ENCODE assay signal across 14 mouse cellular contexts in genomic region chr7:116457391-116457790, GRCm38 (mm10). TPM values are rescaled to one million over a fixed set of nuclear protein-coding genes. Genes with fewer than 3 reads are reported as not detected.
A peak's percentile ranks its signal among the peaks of the same experiment; 100 is the strongest.
DNase-seq lines count a peak whose midpoint lies in the region; ATAC-seq lines count a peak whose summit lies in the region.
"Had no signal": no experiment of that assay in that cellular context is flagged by ENCODE, and none has a peak within 500 bp of the region (broad histone marks: within the 10 kb centered on the region; RNA-seq: fewer than 3 reads in every experiment).

No protein-coding gene starts in this region.

- no peak overlapping the region for H3K9ac ChIP-seq in forebrain, embryonic 16.5 days (replicated peaks; ENCODE audit: low read depth, low read length)
- H3K9ac ChIP-seq: forebrain, embryonic 15.5 days; neural tube, embryonic 15.5 days had no signal

- no peak for ATAC-seq in forebrain, embryonic 16.5 days
- ATAC-seq: forebrain, embryonic 15.5 days; inflammation-experienced regulatory T-cells, adult 6 months had no signal

- H3K36me3 ChIP-seq in forebrain, embryonic 16.5 days (ENCODE audit: control insufficient read depth, insufficient read depth): no peaks in the 10 kb centered on the region
- H3K36me3 ChIP-seq: forebrain, embryonic 15.5 days; neural tube, embryonic 15.5 days had no signal

- H3K4me3 ChIP-seq in forebrain, embryonic 16.5 days (replicated peaks; ENCODE audit: low read length): no peak overlapping the region
- H3K4me3 ChIP-seq: forebrain, embryonic 15.5 days; neural tube, embryonic 15.5 days had no signal

- no peaks in the 10 kb centered on the region for H3K27me3 ChIP-seq in forebrain, embryonic 16.5 days (replicated peaks; ENCODE audit: control insufficient read depth, insufficient read depth, low read length)
- H3K27me3 ChIP-seq: forebrain, embryonic 15.5 days; neural tube, embryonic 15.5 days had no signal

- no peaks in the 10 kb centered on the region for H3K9me3 ChIP-seq in forebrain, embryonic 16.5 days (ENCODE audit: control insufficient read depth, low read length)
- H3K9me3 ChIP-seq: forebrain, embryonic 15.5 days; neural tube, embryonic 15.5 days had no signal

- H3K4me2 ChIP-seq in forebrain, embryonic 16.5 days (ENCODE audit: low read length): no peak overlapping the region
- H3K4me2 ChIP-seq: forebrain, embryonic 15.5 days; neural tube, embryonic 15.5 days had no signal

- WGBS in forebrain, embryonic 16.5 days: 84% methylated on average over 6 of the region's 6 CpGs

- peak; percentile 11 for DNase-seq in gastrocnemius, postnatal 25 days
- no peak for DNase-seq in gastrocnemius, postnatal 4 days (ENCODE audit: low spot score in 2 of 2)
- peak; percentile 16 to 37 for DNase-seq in kidney, postnatal 4 days
- DNase-seq in kidney, adult 18-20 months: no peak
- DNase-seq in fibroblast of lung, adult 2 months (ENCODE audit: low read depth): peak; percentile 30
- peak; percentile 45 to 75 for DNase-seq in lung, postnatal 4 days
- no peak for DNase-seq in thymus, postnatal 25 days
- DNase-seq: adrenal gland, postnatal 36 days; gastrocnemius, postnatal 14 days; liver had no signal

- no peak overlapping the region for H3K27ac ChIP-seq in forebrain, embryonic 16.5 days (ENCODE audit: low read length)
- H3K27ac ChIP-seq: forebrain, embryonic 15.5 days; neural tube, embryonic 15.5 days had no signal

- H3K4me1 ChIP-seq in forebrain, embryonic 16.5 days (replicated peaks; ENCODE audit: control insufficient read depth, insufficient read depth, low read length): no peaks in the 10 kb centered on the region
- H3K4me1 ChIP-seq: forebrain, embryonic 15.5 days; neural tube, embryonic 15.5 days had no signal

RNA-seq across cellular contexts. Expression of gene Pik3c2a, which starts 14.1 kb away (rescaled TPM):
- total RNA-seq in gastrocnemius, postnatal 25 days (2021): 1 to 10 TPM; 6.4 to 6.9 TPM
- total RNA-seq in gastrocnemius, postnatal 4 days (2021): 10 to 100 TPM; 18.3 to 20.3 TPM
- 16.8 and 21.0 TPM in 2 replicates for polyA plus RNA-seq in forebrain, embryonic 16.5 days (2015; fragmentation: Nextera tagmentation; extraction: Ambion mirVana)

RNA-seq across cellular contexts. Expression of gene Nucb2, which starts 46.8 kb away (rescaled TPM):
- 1 to 10 TPM; 6.2 to 9.2 TPM for total RNA-seq in gastrocnemius, postnatal 25 days (2021)
- total RNA-seq in gastrocnemius, postnatal 4 days (2021): 10 to 100 TPM; 24.3 to 27.8 TPM
- 18.9 and 19.1 TPM in 2 replicates for polyA plus RNA-seq in forebrain, embryonic 16.5 days (2015; fragmentation: Nextera tagmentation; extraction: Ambion mirVana)

Comparison
In these comparisons a context has a peak if more than half of its experiments do, and no peak if none do; other contexts are left out.
1. DNase-seq: peak in gastrocnemius, postnatal 25 days (single experiment), kidney, postnatal 4 days (2 of 2), fibroblast of lung, adult 2 months (single experiment) and lung, postnatal 4 days (2 of 2); none in gastrocnemius, postnatal 4 days (0 of 2), kidney, adult 18-20 months (single experiment) and thymus, postnatal 25 days (single experiment).